Mouse (Mus musculus) C2C12 (cell line): Measurements from ENCODE around the gene Hist1h2ae. TPM values are rescaled to one million over a fixed set of nuclear protein-coding genes. Genes with fewer than 3 reads are reported as not detected.
"Not testable (repeated sequence)": the region's sequence is repeated elsewhere in the genome, so short reads cannot be mapped to it uniquely, and the experiment has no call there.

Experiments
- H3K27me3 ChIP-seq: one replicate; pipeline ENCODE4 v1.6.1; 2011; ENCODE audit not compliant: control insufficient read depth, insufficient read depth, insufficient read length
- H3K36me3 ChIP-seq: one replicate; pipeline ENCODE4 v1.6.1; 2011; ENCODE audit not compliant: control insufficient read depth, insufficient read depth
- H3K4me3 ChIP-seq: one replicate; pipeline ENCODE4 v1.5.1; 2011; ENCODE audit warnings: mild to moderate bottlenecking, control low read depth; ENCODE audit not compliant: poor library complexity, insufficient read depth, severe bottlenecking
- H3K79me2 ChIP-seq: one replicate; pipeline ENCODE4 v1.6.1; 2011; ENCODE audit not compliant: control insufficient read depth, insufficient read depth
- H3K79me3 ChIP-seq: one replicate; pipeline ENCODE4 v1.6.1; 2011; ENCODE audit warnings: low read depth, control low read depth
- H3ac ChIP-seq: one replicate; pipeline ENCODE3; 2011; ENCODE audit warnings: low read depth; ENCODE audit not compliant: control insufficient read depth, insufficient read length
- CEBPB ChIP-seq: IDR thresholded peaks from one replicate; pipeline ENCODE4 v1.6.1; 2011; ENCODE audit warnings: low read depth, mild to moderate bottlenecking, control low read depth, moderate library complexity
- CTCF ChIP-seq: IDR thresholded peaks from one replicate; pipeline ENCODE4 v1.5.1; 2011; ENCODE audit not compliant: control insufficient read depth, insufficient read depth, insufficient read length
- FOSL1 ChIP-seq: IDR thresholded peaks from one replicate; pipeline ENCODE4 v1.8.0; 2011; ENCODE audit warnings: mild to moderate bottlenecking, low read length; ENCODE audit not compliant: poor library complexity, insufficient read depth, severe bottlenecking
- MAX ChIP-seq: IDR thresholded peaks from one replicate; pipeline ENCODE4 v1.6.1; 2011; ENCODE audit warnings: mild to moderate bottlenecking, control low read depth
- MYOD1 ChIP-seq: IDR thresholded peaks from one replicate; pipeline ENCODE4 v1.6.1; 2011; ENCODE audit warnings: low read depth; ENCODE audit not compliant: control insufficient read depth, insufficient read length
- MYOG ChIP-seq: IDR thresholded peaks from one replicate; pipeline ENCODE4 v1.6.1; 2011; ENCODE audit not compliant: control insufficient read depth, insufficient read length; ENCODE audit errors: extremely low read depth
- USF1 ChIP-seq: IDR thresholded peaks from one replicate; pipeline ENCODE4 v1.6.1; 2011; ENCODE audit warnings: low read depth, mild to moderate bottlenecking, control low read depth, moderate library complexity
- polyA plus RNA-seq: library from polyadenylated mRNA; unstranded; fragments of >200 nt; fragmentation: generic; extraction: Trizol; gene quantifications from one replicate; pipeline ENCODE4 v1.2.1, GENCODE M21; 2012; ENCODE audit warnings: missing spikeins

The Hist1h2ae gene
- polyA plus RNA-seq, 1 experiment = 12.6 TPM

GRCm38 (mm10) chr13:23551146-23551834 lies 19.7 kb downstream of the Hist1h2ae start, which contains the start of gene Hist1h4f:
TSS of gene Hist1h4f (minus strand) at chr13:23551648.
- TF ChIP-seq CEBPB = peak; percentile 30
- Histone ChIP-seq H3K4me3 (peak within 1 kb of the TSS; percentile 7), H3ac (peak within 1 kb of the TSS; percentile 48)
- not testable (repeated sequence) for H3K79me2 ChIP-seq, H3K27me3 ChIP-seq, H3K36me3 ChIP-seq, H3K79me3 ChIP-seq

GRCm38 (mm10) chr13:23550761-23551145 lies 20.3 kb downstream of the Hist1h2ae start:
- H3K4me3 ChIP-seq = peak overlapping the region; percentile 7
- H3K27me3 ChIP-seq = no peaks in the 10 kb centered on the region
- no peaks in the 10 kb centered on the region for H3K79me3 ChIP-seq
- TF ChIP-seq FOSL1 (no peak), MYOD1 (no peak), MAX (no peak), CEBPB (no peak), CTCF (no peak), MYOG (no peak), USF1 (no peak)
- peak overlapping the region; percentile 48 for H3ac ChIP-seq
- H3K79me2 ChIP-seq = no peaks in the 10 kb centered on the region
- H3K36me3 ChIP-seq = no peaks in the 10 kb centered on the region

- H3K36me3 ChIP-seq = no peaks in the 10 kb centered on the region
- no peak overlapping the region for H3K4me3 ChIP-seq
- no peak overlapping the region for H3ac ChIP-seq
- H3K79me3 ChIP-seq = no peaks in the 10 kb centered on the region
- no peak for TF ChIP-seq MYOG
- TF ChIP-seq MAX = no peak
- TF ChIP-seq CTCF = no peak
- TF ChIP-seq CEBPB = no peak
- TF ChIP-seq MYOD1 = no peak
- no peak for TF ChIP-seq USF1
- TF ChIP-seq FOSL1 = no peak
- no peaks in the 10 kb centered on the region for H3K79me2 ChIP-seq
- H3K27me3 ChIP-seq = no peaks in the 10 kb centered on the region
Observed at GRCm38 (mm10) chr13:23546694-23547093, 24.3 kb downstream of the Hist1h2ae start.

DNA sequence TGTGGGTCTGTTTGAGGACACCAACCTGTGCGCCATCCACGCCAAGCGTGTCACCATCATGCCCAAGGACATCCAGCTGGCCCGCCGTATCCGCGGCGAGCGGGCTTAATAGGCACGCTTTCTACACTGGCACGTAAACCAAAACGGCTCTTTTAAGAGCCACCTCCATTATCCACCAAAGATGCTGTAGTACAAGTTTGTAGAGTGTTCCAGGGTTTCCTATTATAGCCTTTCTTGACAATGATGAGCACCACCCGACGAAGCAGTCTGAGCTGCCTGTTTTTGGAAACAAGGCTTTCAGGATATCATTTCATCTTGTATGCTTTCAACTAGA lies 26.3 kb downstream of the Hist1h2ae start:
- not testable (repeated sequence) for H3K79me2 ChIP-seq, H3ac ChIP-seq, H3K27me3 ChIP-seq, H3K36me3 ChIP-seq, H3K79me3 ChIP-seq, H3K4me3 ChIP-seq

DNA sequence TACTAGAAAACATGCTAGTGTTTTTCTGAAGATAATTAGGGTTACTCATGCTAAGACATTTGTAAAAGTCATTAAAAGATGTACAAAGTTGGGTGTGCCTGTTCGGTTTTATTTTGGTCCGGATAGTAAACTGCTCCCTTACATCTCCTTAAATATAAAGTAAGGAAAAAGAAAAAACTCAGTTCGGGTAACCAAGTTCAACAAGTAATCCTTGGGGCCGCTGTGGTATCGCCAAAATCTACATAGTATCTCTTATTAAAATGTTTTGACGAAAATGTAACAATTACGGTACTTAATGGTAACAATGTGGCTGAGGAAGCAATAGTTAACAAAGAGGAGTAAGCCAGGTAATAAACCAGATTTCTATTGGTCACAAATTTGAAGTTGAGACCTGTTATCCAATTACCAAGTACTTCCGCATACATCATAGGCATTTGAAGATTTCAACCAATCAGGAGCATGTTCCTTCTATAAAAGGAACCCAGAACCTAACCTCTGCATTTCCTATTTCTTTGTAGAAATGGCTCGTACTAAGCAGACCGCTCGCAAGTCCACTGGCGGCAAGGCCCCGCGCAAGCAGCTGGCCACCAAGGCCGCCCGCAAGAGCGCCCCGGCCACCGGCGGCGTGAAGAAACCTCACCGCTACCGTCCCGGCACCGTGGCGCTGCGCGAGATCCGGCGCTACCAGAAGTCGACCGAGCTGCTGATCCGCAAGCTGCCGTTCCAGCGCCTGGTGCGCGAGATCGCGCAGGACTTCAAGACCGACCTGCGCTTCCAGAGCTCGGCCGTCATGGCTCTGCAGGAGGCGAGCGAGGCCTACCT lies 26.8 kb downstream of the Hist1h2ae start, which contains the start of gene Hist1h3f:
TSS of gene Hist1h3f (plus strand) at position 88 of the 822 bp plus-strand sequence.
- TF ChIP-seq CEBPB (no peak), MYOD1 (no peak), MYOG (no peak), CTCF (no peak), USF1 (no peak), FOSL1 (no peak), MAX (no peak)
- Histone ChIP-seq H3K27me3 (no peaks in the 10 kb centered on the region), H3K79me3 (no peaks in the 10 kb centered on the region), H3ac (peak within 1 kb of the TSS; percentile 65), H3K79me2 (no peaks in the 10 kb centered on the region), H3K4me3 (peak within 1 kb of the TSS; percentile 30), H3K36me3 (no peaks in the 10 kb centered on the region)

- H3K79me3 ChIP-seq, H3K79me2 ChIP-seq, H3K27me3 ChIP-seq, H3K36me3 ChIP-seq: not testable (repeated sequence)
- TF ChIP-seq CEBPB = peak; percentile 97
- Histone ChIP-seq H3ac (peak within 1 kb of the TSS; percentile 65), H3K4me3 (peak within 1 kb of the TSS; percentile 30)
Observed at GRCm38 (mm10) chr13:23542999-23543607, 27.9 kb downstream of the Hist1h2ae start, which contains the start of gene Hist1h2bh. TSS of gene Hist1h2bh (minus strand) at chr13:23543392.

DNA sequence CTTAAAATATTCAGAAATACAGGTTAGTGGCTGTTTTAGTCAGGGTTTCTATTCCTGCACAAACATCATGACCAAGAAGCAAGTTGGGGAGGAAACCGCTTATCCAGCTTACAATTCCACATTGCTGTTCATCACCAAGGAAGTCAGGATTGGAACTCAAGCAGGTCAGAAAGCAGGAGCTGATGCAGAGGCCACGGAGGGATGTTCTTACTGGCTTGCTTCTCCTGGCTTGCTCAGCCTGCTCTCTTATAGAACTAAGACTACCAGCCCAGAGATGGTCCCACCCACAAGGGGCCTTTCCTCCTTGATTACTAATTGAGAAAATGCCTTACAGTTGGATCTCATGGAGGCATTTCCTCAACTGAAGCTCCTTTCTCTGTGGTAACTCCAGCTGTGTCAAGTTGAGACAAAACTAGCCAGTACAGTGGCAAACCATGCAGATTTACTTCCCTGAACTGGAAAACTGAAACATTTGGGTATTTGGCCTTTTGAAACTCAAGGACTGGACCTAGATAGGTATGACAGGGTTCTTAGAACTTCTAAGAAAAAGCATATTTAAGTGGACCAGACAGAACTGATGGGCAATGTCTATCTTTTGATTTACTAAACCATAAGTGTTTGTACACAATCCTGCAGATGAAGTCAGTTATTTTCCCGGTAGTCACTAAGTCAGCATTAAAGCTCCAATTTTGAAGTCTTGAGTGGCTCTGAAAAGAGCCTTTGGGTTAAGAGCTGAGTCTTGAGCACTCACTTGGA lies 28.6 kb downstream of the Hist1h2ae start:
- not testable (repeated sequence) for H3K27me3 ChIP-seq

More for the DNA sequence above, 28.6 kb downstream of the Hist1h2ae start:
- H3K79me3 ChIP-seq, H3K79me2 ChIP-seq, H3K36me3 ChIP-seq: not testable (repeated sequence)
- peak overlapping the region; percentile 65 for H3ac ChIP-seq
- H3K4me3 ChIP-seq = peak overlapping the region; percentile 30
